Mouse (Mus musculus) gastrocnemius, adult 18-20 months (tissue): ENCODE results near the gene D330045A20Rik. TPM values are rescaled to one million over a fixed set of nuclear protein-coding genes. Genes with fewer than 3 reads are reported as not detected.
"Not testable (repeated sequence)": the region's sequence is repeated elsewhere in the genome, so short reads cannot be mapped to it uniquely, and the experiment has no call there.

Experiments
- DNase-seq: peaks from one replicate; pipeline ENCODE4 v3.0.0; 2021; ENCODE audit warnings: low spot score
- long read RNA-seq, 2 experiments: library from polyadenylated mRNA; stranded (forward); transcript quantifications; one replicate each; pipeline ENCODE4 v2.0.0; 2021
- total RNA-seq, 2 experiments: library from RNA; stranded (reverse); gene quantifications; 2 replicates each; pipeline ENCODE4 v1.2.3; 2021

D330045A20Rik gene
- total RNA-seq: under 1 TPM in 1 of 2 experiments, not detected in 1; 0.05 TPM
- long read RNA-seq, experiment 1: 0 reads
- long read RNA-seq, experiment 2: 0 reads

DNA sequence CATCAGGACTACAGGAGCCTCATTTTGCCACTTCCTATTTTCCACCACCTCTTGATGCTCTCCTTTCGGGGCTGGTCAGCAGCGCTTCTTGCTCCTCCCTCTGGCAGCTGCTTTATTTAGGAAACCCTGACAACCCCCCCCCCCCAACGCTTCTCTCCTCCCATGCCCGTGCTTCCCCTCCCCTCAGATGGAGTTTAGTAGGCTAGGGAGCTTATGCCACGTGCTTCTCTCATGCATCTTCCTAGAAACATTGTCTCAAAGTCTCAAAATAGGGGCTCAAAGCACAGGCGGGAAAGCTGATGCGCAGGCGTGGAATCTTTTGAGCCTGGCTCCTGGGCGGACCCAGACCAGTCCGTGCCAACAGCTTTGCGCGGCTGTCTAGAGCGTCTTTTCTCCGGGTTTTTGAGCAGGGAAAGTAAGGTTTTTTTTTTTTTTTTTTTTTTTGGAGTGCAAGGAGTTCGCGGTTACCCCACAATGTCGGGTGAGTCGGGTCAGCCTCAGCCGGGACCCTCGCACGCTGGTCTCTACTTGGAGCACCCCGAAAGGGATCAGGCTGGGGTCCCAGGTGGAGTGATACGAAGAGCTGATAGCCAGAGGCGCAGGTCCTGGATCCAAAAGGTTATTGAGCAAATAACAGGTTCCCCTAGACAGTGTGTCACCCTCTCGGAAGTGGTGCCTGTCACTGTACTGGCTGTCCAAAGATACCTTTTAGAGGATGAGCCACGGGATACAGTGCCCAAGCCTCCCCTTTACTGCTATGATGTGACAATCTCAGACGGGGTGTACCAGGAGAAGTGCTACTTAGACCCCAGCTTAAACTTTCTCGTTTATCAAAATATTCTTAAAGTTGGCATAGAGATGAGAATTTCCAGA lies at the start of gene D330045A20Rik:
Gene D330045A20Rik, plus strand, starts transcription at position 346 of the 873 bp plus-strand sequence.
- DNase-seq: no peak

- no peak for DNase-seq
Observed at GRCm38 (mm10) chrX:139432550-139432949, 47.6 kb upstream of the D330045A20Rik start.

DNA sequence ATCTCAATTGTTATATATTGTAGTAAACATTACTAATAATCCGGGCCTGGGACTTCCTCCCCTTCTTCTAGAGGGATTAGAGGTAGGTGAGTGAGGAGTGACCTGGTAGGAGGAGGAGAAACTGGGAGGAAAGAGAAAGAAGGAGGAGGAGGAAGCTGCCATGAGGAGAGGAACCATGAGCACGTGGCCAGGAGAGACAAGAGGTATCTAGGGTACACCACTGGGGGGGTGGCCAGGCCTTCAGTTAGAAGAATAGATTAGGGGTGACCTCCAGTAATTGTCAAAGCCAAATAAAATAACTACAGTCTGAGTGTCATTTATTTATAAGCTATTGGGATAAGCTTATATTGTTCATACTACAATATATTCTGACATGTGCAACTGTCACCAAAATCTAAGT lies 45.0 kb upstream of the D330045A20Rik start:
- DNase-seq: no peak

DNA sequence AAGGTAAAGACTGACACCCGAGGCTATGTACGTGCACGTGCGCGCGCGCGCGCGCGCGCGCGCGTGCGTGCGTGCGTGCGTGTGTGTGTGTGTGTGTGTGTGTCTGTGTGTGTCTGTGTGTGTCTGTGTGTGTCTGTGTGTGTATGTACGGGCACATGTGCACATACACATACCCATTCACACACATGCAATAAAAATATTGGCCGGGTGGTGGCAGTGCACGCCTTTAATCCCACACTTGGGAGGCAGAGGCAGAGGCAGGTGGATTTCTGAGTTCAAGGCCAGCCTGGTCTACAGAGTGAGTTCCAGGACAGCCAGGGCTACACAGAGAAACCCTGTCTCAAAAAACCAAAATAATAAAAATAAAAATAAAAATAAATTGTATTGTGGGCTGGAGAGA lies 39.1 kb upstream of the D330045A20Rik start:
- DNase-seq: not testable (repeated sequence)

- no peak for DNase-seq
Observed at GRCm38 (mm10) chrX:139456812-139457211, 23.4 kb upstream of the D330045A20Rik start.

- DNase-seq: no peak
Observed at GRCm38 (mm10) chrX:139482083-139482482, 1.9 kb downstream of the D330045A20Rik start.

DNA sequence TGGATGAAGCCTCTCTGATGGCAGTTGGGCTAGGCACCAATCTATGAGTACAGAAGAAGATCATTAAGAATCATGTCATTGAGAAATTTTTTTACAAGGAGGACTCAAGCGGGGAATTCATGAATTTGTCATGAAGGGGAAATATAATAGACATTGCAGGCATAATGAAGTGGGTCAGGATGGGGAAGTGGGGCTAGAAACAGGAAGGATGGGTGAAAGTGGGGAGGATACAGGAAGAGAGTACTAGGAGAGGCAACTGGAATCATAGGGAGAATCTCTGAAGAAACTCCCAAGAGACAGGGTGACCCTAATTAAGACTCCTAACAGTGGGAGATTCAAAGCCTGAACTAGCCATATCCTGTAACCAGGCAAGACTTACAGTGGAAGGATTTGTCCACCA lies 4.8 kb downstream of the D330045A20Rik start:
- no peak for DNase-seq

GRCm38 (mm10) chrX:139516156-139516555 lies 36.0 kb downstream of the D330045A20Rik start:
- no peak for DNase-seq

DNA sequence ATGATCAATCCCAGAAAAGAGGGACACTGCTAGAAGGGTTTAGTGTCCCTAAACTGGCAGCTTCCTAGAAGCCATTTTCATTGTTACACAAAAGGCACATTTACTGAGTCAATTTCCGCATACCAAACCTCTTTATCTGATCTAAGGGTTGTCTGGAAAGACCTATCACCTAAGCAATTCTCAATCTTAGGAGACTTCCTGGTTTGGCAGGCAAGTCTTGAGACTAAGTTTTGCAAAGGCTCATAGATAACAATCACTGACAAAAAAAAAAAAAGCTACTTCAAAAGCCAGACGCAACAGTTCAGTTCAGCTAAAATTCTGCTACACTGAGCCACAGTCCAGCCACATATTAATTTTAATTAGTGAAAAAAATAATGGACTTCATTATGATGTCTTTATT lies 39.1 kb downstream of the D330045A20Rik start:
- no peak for DNase-seq

- no peak for DNase-seq
Observed at GRCm38 (mm10) chrX:139524303-139525091, 44.3 kb downstream of the D330045A20Rik start.

GRCm38 (mm10) chrX:139525724-139526123 lies 45.6 kb downstream of the D330045A20Rik start:
- DNase-seq: no peak

DNA sequence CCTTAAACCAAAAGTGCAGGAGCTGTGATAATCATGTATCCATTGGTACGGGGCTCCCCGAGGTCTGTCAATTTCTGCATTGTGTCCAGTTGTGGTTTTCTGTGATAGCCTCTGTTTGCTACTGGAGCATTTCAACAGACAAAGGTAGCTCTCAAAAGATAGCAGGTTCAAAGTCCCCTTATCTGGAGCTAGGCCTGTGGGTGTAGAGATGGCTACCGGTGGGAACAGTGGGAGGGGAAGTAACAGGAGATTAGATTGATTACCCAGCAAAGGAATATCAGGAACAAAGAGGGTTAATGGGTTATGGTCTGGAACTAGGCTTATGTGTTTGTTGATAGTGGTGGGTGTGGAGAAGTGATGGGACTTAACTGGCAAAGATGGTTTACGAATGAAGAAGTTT lies 46.8 kb downstream of the D330045A20Rik start:
- DNase-seq: no peak

DNA sequence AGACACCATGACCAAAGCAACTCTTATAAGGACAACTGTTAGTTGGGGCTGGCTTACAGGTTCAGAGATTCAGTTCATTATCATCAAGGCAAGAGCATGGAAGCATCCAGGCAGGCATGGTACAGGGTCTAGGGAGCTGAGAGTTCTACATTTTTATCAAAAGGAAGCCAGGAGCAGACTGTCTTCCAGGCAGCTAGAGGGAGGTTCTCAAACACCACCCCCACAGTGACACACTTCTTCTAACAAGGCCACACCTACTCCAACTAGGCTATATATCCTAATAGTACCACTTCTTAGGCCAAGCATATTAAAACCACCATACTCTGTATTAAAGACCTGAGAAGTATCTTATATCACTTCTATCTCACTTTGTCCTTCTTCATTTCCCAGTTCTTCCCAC lies 49.5 kb downstream of the D330045A20Rik start:
- DNase-seq: no peak

DNA sequence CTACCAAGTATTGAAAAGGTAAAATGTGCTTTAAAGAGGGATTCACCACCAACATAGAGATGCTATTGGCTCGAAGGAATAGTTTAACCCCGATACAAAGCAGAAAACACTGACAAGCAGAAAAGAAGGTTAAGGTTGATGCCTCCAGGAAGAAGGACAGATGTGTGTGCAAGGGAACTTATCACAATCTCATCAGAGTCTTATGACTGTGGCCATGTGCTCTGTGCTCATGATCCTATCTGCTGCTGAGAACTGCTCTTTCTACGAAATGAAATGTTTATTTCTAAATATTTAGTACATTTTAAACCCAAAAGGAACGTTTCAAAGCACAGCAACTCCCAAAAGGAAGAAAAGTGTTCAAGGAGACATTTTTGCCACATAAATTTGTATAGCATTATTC lies 52.1 kb downstream of the D330045A20Rik start:
- no peak for DNase-seq

DNA sequence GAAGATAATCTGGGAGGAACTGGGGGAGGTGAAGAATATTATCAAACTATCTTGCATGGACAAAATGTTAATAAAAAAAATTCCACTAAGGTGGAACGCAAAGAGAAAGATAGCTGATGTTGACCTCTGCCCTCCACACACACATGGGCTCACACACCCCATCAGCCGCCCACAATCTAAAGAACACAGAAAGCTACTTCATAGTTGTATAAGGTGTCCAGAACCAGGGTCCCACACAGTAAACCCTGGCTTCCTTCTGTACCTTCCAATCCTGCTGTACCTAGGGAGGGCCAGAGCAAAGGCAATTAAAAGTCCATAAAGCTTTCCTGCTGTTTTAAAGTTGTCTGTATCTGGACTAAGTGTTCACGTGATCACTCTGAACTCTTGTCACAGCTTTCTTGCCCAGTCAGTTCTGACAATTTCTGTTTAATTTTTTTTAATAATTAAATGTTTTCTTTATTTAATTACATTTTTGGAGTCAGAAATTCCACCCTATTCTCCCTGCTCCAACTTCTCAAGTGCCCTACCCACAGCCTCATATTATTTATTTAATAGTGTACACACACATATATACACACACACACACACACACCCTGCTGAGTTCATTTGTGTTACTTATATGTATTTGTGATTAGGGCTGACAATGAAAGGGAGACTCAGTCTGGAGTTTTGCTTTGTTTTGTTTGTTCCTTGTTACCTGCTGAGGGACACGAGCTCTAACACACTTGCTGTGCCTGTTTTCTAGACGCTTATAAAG lies 57.7 kb downstream of the D330045A20Rik start:
- no peak for DNase-seq

DNA sequence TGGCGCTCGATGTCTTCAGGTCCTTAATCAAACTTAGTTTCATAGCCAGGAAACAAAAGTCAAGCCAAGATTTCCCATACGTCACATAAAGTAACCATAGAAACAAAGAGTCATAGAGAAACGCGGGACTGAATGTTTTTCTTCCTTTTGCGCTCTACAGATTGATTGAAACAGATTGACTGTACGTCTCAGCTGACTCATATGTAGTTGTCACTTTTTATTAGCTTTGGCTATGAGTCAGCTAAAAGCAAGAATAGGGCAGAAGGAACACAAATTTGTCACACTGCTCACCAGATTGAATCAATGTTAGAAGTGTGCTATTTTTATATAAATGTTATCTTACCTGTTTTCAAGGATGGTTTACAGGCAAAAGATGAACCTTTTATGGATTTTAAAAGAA lies 63.6 kb downstream of the D330045A20Rik start:
- DNase-seq: no peak

- DNase-seq: no peak
Observed at GRCm38 (mm10) chrX:139550456-139550855, 70.3 kb downstream of the D330045A20Rik start.

DNA sequence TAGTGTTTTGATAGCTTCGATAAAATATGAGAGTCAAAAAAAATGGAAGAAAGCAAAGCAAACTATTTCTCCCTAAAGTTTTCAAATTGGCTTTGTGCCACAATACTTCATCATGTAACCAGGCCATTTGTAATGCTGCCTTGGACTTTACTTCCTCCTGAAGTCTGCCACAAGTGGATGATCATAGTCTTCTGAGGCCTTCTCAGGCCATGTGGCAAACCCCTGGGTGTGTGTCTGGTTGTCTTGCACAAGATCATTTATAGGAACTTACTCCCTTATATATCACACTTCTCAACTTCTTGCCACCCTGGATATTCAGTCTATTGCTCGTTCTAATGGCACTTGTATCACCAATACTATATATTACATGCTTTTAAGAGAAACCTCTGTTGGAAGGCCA lies 71.9 kb downstream of the D330045A20Rik start:
- DNase-seq: no peak

GRCm38 (mm10) chrX:139562255-139562924 lies 82.2 kb downstream of the D330045A20Rik start:
- DNase-seq: no peak

- DNase-seq: no peak
Observed at GRCm38 (mm10) chrX:139562925-139563461, 82.8 kb downstream of the D330045A20Rik start, which contains the start of gene Rnf128. Gene Rnf128 (plus strand): TSS chrX:139563316.

DNA sequence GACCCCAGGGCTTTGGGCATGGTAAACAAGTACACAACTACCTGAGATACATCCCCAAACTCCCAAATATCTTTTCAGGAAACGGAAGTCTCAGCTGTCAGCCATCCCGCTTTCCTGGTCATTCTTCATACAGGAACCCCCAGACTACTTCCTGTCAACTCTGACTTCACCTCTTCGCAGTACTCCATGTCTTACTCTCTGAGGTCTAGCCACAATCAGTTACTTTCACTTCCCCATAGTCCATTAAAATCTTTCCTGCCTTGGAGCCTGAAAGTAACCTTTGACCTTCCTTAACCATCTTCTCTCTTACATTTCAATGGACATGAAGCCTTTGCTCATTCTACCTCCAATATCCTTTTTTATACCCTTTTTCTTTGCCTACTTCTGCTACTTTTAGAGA lies 89.9 kb downstream of the D330045A20Rik start:
- DNase-seq: no peak
